Mouse (Mus musculus) lung, postnatal 25 days (tissue): ENCODE measurements at regions not wholly inside any gene's neighbourhood (a gene's known extent, or its start where the extent isn't known, plus 50 kb on each side); places are given as distances from the start of the nearest gene placed in this dataset.

Source experiments
- DNase-seq: peaks from one replicate; pipeline ENCODE4 v3.0.0; 2022; ENCODE audit warnings: low spot score

- no peak for DNase-seq
Measured at GRCm38 (mm10) chr1:119259455-119259854, 162.6 kb downstream of the Inhbb start.

GRCm38 (mm10) chr1:119256769-119257168 lies 165.3 kb downstream of the Inhbb start:
- peak; percentile 14 for DNase-seq

DNA sequence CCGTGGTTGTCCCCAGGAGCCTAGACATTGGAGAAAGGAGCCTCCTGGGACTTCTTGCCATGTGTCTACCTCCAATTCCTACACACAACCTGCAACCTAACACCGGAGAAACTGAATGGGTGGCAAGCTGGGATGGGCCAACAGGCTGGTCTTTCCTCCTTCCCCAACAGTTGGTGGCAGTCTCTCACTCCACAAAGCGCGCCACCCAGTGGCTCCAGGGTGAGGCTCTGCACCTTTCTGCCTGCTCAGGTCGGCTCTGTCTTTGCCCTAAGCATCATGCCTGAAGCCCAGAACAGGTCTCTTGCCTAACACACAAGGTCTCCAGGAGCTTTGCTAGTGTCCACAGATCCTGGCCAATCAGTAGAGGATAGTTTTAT lies 166.0 kb downstream of the Inhbb start:
- DNase-seq, result peak; percentile 21

DNA sequence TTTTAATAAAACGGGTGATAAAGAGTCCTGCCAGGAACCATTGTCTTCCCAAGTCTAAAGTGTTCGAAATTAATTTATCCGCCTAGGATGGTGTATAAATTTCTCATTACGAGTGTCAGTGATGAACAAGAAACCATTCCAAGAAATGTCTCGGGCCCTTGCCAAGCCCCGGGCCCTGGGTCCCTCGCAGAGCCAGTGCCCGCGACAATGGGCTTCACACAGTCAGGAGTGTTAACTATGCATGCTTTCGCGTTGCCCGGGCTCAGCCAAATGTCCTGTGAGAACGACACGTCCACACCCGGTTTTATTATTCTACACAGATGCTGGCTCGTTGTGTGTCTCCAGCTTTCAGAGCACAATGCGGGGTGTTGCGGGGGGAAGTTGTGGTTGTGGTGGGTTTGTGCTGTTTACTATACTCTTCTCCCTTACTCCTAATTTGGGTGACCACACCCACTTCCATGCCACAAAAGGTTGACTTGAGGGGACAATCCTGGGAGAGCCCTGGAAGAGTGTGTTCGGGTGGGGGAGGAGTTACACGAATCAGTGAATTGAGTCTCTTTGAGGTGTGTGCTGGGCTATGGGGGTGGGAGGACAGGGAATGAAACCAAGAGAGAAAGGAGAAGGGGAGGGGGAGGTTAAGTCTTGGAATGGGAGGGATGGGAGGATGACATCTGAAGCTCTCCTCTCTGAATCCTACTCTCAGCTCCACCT lies 166.5 kb downstream of the Inhbb start:
- no peak for DNase-seq

GRCm38 (mm10) chr1:119254928-119255327 lies 167.1 kb downstream of the Inhbb start:
- DNase-seq, result no peak

DNA sequence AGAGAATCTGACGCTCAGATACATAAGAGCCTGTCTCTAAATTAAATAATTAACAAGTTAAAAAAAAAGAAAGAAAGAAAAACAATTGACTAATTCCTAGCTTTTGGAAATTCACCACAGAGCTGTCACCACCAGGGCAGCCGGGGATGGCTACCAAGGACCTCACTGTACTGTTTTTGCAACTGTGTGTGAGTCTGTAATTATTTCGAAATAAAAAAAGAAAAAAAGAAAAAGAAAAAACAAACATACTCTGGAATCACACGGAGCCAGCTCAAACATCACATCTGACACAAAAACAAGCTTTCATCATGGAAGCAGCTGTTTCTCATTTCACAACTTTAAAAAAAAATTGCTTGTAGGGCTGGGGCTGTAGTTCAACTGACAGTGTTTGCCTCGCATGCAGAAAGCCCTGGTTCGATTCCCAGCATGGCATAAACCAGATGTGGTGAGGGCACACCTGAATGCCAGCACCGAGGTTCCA lies 168.6 kb downstream of the Inhbb start:
- DNase-seq, result peak; percentile 24

- DNase-seq, result no peak
Measured at GRCm38 (mm10) chr1:119252403-119252802, 169.6 kb downstream of the Inhbb start.

DNA sequence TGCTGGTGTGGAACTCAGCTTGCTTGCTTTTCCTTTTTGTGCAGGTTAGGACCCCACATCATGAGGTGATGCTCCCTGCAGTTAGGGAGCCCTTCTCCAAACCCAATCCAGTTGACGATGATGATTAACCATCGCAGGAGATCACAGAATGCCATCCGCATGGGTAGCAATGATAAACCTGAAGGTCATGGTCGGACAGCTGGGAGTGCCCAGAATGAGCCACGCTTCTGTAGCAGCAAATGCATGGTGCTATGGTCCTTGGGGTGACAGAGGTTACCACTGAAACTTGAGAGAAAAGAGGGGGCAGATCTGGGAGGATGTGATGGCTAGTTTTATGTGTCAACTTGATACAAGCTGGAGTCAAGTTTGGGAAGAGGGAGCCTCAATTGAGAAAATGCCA lies 170.3 kb downstream of the Inhbb start:
- no peak for DNase-seq

DNA sequence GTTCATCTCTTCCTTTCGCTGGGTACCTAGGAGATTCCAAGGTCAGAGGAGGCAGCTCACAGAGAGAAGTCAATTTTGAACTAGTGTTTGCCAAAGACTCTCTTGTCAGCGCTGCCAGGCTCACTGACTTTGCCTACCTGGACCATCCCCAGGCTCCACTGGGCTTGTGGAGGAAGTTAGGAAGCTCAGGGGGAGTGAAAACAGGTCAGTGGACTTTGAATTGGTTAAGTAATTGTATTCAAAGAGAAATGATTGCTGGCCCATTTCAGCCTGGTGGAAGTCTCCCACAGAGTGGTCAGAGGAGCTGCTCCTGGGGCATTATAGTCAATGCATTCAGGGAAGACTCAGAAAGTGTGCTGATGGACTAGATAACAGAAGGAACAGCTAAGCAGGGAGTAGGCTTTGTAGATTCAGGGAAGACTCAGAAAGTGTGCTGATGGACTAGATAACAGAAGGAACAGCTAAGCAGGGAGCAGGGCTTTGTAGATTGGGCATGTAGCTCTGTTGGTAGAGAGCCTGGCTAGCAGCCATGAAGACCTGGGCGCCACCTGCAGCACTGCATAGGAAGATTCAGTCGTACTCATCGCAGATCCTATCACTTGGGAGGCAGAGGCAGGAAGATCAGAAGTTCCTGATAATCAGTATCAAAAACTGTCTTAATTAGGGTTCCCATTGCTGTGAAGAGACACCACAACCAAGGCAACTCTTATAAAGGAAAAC lies 173.1 kb downstream of the Inhbb start:
- no peak for DNase-seq

DNA sequence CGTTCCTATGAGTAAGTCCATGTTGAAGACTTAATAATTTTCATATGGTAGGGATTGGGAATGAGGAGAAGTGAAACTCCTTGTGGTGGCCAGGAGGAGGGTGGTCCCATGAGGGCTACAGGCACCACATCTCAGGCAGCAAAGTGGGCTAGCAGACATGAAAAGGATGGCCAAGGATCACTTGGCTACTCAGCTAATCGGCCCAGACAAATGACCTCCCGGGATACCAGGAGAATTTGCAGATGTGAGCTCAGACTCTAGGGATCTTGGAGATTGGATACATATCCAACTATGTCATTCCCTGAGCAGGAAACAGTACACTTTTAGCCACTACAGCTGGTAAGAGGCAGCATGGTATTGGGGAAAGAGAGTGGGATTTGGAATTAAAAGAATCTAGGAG lies 174.9 kb downstream of the Inhbb start:
- DNase-seq, result no peak

- DNase-seq, result no peak
Measured at GRCm38 (mm10) chr1:119238463-119238862, 183.6 kb downstream of the Inhbb start.

DNA sequence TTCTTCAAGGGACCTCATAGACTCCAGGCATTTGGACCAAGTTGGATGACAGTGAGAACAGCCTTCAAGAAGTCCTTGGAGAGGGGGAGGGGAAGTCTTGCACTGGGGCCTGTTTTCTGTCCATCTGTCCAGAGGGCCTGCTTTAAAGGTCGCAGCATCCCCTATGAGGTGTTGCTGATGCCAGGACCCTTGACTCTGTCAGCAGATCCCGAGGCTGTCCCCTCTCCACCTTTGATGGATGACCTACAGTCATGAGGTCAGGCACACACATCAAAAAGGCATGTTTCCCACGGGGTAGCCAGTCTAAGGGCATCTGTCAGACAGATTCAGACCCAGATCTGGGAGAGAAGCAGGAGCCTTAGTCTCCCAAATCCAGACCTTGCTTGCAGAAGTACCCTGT lies 183.4 kb upstream of the Gli2 start:
- no peak for DNase-seq

DNA sequence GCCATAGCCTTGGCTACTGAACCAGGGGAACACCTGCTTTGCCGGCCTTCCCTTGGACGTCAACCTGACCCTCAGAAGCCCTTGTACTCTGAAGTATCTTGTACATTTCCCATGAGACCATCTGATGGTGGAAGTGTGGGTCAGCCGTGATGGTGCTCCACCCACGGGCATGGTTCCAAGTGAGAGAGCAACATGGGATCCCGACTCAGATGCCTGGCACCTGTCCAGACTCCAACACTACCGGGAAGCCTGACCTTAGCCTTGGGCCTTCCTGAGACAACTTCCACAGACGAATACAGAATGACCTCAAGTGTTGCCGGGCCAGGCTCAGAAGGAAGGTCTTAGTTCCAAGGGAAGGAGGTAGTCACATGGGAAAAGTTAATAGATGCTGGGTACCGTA lies 181.0 kb upstream of the Gli2 start:
- DNase-seq, result peak; percentile 8

DNA sequence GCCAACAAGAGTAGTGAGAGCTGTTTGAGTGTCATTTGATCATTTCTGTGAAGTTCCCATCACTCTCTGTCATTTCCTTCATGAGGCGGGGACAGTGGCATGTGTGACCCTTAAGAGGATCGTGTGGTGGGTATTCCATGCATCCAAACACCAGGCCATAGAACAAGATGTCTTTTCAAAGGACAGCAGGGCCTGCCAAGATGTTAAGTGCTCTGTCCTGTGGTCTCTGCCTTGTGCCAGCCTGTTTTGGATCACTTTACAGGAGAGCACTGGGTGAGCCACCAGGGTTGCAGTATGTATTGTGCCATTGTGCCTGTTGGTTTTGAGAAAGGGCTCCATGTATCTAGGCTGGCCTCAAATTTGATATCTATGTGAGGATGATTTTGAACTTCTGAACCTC lies 173.6 kb upstream of the Gli2 start:
- DNase-seq, result no peak

- no peak for DNase-seq
Measured at GRCm38 (mm10) chr1:119223876-119224275, 170.5 kb upstream of the Gli2 start.

- no peak for DNase-seq
Measured at GRCm38 (mm10) chr1:119221901-119222300, 168.5 kb upstream of the Gli2 start.

GRCm38 (mm10) chr1:119221012-119221411 lies 167.6 kb upstream of the Gli2 start:
- no peak for DNase-seq

- DNase-seq, result peak; percentile 50
Measured at GRCm38 (mm10) chr1:119219817-119220216, 166.4 kb upstream of the Gli2 start.

DNA sequence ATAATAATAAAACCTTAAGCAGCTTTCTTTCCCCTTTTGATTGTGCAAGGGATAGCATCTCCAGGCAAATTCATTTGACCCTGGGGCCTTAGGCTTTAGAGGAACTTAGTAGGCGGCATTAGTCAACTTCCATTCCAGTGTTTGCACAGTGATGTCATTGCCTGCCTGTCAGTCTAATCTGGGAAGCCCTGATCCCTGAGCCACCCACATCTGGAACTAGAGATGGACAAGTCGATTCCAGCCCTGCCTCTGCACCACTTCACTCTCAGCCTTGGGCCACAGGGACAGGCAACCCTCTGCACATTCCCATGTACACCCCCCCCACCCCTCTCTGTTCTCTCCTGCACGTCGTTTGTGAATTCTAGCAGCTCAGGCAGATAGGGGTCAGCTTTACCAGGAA lies 164.0 kb upstream of the Gli2 start:
- DNase-seq, result no peak

DNA sequence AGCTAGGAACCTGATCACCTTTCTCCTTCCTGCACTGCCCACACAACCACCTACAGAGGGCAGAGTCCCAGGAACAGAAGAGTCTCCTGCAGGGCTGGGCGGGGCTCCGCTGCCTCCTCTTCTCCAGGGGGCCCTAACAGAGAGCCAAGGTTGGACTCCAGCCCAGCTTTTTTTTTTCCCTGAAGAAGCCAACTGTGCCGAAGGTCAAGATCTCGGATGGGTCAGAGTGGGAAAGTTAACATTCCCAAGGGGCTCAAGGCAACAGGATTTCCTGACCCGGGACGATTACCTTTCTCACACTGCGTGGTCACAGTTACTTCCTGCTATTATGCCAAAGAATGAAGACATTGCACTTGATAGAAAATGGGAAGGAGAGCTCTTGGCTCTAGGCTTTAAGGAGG lies 156.2 kb upstream of the Gli2 start:
- peak; percentile 45 for DNase-seq

DNA sequence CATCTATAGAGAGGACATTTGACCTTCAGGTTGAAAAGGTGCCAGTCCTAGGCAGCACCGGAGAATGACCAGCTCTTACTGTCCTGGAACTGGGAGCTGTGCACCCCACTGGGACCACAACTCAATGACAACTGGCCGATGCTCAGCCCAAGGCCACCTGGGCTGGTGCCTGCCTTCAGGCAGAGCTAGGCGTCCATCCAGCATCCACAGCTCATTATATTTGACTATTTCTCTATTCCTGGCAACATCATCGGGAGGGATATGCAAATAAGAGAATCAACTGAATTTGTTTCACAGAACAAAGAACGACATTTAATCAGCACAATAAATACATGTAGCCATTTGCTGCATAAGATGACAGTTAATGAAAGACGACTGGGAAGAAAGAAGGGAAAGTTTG lies 149.0 kb upstream of the Gli2 start:
- no peak for DNase-seq

GRCm38 (mm10) chr1:119197415-119197700 lies 143.9 kb upstream of the Gli2 start:
- DNase-seq, result no peak

GRCm38 (mm10) chr1:119196674-119197414 lies 143.4 kb upstream of the Gli2 start:
- no peak for DNase-seq
